Mouse (Mus musculus): Measurements from ENCODE around the gene Gm49342.

DNA sequence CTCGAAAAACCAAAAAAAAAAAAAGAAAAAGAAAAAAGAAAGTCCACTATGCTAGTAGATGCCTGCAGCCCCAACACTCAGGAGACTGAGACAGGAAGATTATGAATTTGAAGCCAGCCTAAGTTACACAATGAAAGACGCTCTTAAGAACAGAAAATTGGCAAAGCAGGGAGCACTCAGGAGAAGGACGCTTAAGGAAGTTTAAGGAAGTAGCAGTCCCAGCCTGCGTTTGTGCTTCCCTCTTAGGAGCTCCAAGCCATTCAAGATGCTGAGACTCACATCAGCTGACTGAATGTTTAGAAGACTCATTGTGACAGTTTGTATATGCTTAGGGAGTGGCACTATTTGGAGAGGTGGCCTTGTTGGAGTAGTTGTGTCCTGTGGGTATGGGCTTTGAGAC is 36.2 kb upstream of the Gm49342 start:
- no peak for TF ChIP-seq CTCF (IDR thresholded peaks at IDR 0.05; ENCODE audit: low read depth)
- no peak for TF ChIP-seq EP300 (IDR thresholded peaks at IDR 0.05; ENCODE audit: low read depth)

All from liver, postnatal 0 days (tissue).